Mouse (Mus musculus): ENCODE data around the gene Zfp628.

GRCm38 (mm10) chr7:4919096-4919495 lies 4.1 kb downstream of the Zfp628 start:
- no peak for TF ChIP-seq CTCF (IDR thresholded peaks at IDR 0.05; ENCODE audit: borderline replicate concordance, insufficient read depth, low read length)
- TF ChIP-seq POLR2A (IDR thresholded peaks at IDR 0.05; ENCODE audit: low read depth, low read length) = no peak

Measured in embryonic fibroblast, embryonic 13.5 days (primary cell).